Mouse (Mus musculus) right cerebral cortex, postnatal 36 days (tissue): Measurements from ENCODE around the gene Hjurp.
"Not testable (repeated sequence)": the region's sequence is repeated elsewhere in the genome, so short reads cannot be mapped to it uniquely, and the experiment has no call there.

ENCODE experiments used
- DNase-seq, 2 experiments: peaks; one replicate each; pipeline ENCODE4 v3.0.0; 2022; ENCODE audit warnings: low spot score in 2 of 2, mixed read lengths in 1 of 2

Gene Hjurp

GRCm38 (mm10) chr1:88224029-88224776, 53.2 kb downstream of the Hjurp start:
- no peak for DNase-seq

DNA sequence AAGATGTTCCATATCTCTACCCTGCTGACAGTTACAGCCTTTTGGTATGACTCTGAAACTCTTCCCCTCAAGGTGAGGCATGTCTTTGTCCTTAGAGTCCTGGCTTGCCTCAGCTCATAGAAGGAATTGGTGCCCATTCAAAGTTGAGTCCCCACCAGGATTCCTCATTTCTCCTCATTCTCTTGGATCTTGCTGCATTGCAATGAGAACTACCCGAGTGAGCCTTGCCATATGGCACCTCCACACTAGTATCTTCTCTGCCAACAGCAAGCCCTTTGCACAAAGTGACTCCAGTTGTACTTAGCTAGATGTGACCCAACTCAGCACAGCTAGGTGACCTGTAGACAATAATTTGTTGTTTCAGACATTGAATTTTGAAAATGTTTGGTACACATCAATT, 53.8 kb downstream of the Hjurp start:
- no peak for DNase-seq

DNA sequence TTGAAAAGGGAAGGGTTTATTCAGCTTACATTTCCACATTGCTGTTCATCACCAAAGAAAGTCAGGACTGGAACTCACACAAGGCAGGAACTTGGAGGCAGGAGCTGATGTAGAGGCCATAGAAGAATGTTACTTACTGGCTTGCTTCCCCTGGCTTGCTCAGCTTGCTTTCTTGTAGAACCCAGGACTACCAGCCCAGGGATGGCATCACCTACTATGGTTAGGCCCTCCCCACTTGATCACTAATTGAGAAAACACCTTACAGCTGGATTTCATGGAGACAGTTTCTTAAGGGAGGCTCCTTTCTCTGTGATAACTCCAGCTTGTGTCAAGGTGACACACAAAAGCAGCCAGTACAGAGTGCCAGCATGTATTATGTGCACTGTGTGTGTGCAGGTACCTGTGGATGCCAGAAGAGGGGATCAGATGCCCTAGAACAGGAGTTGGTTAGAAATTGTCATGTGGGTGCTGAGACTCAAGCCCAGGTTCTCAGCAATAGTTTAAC, 54.4 kb downstream of the Hjurp start:
- not testable (repeated sequence) for DNase-seq

DNA sequence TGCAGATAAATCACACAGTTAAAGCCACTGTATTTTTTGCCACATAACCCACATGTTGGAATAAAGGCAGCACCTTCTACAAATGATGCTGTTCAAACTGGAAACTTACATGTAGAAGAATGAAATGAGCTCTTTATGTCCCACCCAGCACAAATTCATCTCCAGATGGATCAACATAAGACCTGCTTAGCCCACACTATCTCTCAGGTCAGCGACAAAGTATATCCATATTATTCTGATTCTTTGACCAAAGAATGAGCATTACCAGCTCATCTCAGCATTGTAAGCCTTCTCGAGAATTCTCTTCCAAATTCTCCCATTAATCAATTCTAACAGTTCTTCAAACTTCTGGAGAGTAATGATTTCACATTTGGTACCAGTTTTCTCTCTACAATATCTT, 55.2 kb downstream of the Hjurp start:
- no peak for DNase-seq

DNA sequence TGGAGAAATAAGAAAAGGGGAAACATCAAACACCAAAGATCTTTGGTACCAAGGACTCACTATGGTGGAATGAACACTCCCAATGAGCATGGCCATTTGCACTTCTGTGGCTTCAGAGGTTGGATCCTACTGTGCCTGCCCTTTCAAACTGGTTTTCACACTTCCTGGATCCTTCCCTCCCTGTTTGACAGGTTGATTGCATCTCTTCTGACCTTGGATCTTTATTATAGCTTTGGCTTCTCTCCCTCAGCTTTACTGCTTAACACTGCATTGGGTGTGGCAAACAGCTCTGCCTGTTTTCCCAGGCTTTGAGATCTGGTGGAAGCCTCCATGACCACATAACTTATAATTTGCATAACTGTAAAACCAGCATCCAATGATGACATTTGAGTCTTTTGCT, 57.1 kb downstream of the Hjurp start:
- no peak for DNase-seq

DNA sequence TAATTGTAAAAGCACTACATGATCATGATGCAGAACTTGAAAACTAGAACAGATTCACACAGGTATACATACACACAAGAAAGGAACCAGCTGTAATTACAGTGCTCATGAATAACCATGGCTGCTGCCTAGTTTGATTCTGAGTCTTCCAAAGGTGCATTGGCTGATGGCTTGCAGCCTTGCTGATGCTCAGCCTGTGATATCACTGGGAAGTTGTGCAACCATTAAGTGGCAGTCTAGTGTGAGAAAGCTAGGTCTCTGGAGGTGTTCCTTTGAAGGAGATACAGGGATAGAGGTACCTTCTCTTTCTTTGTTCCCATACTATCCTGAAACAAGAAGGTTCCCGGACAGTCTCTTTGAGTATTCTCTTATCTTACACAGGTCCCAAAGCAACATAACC, 58.4 kb downstream of the Hjurp start:
- DNase-seq = no peak

DNA sequence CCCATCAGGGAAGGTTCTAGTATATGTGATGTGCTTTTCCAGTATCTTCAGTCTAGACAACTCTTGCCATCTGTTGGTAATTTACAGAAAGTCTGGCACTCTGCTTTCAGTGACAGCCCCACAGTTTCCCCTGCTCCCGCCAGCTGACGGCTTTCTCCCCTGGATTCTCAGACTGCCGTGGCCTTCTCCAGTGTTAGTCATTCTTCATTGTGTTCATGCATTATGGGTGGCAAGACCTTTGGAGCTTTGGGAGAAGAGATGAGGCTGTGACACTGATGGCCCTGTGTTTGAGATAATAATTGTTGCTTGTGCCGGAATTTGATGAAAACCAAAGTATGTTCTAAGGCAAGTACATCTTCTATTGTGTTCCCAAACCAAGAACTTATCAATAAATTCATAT, 58.8 kb downstream of the Hjurp start:
- no peak for DNase-seq

- DNase-seq = no peak
These were observed 59.4 kb downstream of the Hjurp start for GRCm38 (mm10) chr1:88218051-88218450.

DNA sequence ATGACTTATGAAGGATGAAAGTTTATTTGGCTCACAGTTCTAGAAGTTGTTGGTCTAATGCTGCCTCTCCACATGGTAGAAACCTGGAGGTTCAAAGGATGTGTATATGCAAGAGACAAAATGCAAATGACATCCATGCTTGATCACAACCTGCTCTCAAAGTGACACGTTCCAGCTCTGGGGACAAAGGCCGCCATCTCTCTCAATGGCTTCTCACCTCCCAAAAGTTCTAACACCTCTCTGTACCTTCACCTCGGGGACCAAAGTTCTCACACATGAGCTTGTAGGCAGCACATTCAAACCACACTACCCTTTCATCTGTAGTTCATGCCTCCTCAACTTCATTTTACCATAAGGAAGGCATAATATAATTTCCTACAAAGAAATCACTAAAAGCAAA, 59.9 kb downstream of the Hjurp start:
- DNase-seq = no peak

DNA sequence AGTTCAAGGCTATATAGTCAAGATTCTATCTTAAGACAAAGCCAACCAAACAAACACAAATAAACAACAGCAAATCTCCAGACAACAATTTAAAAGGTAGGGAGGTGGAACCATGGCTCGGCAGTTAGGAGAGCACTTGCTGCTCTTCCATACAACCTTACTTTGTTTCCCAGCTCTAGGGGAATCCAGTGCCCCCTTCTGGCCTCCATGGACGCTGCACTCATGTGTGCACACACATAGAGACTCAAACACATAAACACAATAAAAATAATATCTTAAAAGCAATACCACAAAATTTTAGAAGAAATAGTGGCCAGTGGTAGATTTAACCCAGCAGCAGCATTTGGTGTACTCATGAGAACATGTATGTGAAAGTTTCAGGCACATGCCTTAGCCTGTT, 60.3 kb downstream of the Hjurp start:
- DNase-seq = no peak

DNA sequence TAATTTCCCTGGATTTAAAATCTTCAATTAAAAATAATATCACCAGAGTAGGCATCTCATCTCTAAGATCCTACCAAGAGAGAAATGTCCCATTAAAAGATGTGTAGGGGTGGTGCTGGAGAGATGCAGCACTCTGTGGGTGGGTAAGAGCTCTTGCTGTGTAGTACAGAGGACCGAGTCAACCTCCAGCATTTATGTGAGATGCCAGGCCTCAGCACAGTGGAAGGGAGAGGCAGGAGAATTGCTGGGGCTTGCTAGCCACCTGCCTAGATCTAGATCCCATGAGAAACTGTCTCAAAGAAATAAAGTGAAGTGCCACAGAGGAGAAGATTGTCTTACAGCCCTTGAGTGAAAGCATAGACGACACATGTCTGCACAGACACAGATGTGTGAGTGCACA, 60.9 kb downstream of the Hjurp start:
- DNase-seq = no peak

DNA sequence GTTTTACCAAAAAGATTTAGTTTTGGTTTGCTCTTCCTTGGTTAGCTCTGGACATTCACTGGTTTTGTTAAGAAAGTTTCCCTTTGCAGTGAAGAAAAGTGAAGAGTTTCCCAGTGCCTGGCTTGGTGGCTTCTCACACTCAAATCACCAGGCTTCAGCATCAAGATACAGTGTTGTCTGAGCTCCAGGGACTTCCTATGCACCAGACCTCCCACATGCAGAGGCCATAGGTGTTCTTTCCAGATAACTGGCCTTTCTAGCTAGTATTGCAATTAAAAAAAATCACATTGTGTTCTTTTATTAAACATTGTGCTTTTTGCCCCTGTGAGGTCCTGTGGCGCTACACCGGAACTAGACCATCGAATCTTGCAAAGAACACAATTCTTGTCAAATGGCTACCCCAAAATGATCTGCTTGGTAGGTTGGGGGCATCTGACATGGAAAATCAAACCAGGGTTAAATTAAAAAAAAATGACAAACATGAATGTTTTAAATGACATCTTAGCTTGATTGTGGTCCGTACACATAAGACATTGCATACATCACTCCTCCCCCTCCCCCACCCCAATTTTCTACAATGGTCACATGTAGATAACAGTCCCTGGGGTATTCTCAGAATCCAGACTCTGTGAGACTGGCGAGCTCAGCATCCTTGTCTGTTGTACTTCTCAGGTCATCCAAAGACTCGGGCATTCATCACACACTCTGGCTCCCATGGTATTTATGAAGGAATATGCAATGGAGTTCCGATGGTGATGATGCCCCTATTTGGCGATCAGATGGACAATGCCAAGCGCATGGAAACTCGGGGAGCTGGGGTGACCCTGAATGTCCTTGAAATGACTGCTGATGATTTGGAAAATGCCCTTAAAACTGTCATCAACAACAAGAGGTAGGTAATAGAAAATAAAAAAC, 61.7 kb downstream of the Hjurp start:
- DNase-seq = no peak

DNA sequence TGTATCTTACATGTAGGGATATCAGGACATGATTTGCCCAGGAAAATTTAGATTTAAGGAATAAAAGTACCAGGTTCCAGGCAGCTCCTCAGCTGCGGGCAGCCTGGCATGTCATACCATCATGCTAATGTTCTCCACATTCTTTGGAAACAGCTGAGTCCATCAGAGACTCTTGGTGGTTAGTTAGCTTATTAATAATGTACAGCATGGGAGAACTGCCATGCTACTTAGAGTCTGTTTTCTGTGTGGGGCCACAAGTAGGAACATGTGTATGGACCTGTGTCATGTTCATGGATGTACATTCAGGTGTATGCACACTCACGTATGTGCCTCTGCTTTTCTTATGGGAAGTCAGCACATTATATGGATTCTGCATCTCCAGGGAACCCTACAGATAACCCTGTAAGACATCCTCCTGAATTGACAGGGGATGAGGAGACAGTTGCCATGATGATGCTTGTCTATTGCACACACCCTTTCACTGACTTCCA, 62.9 kb downstream of the Hjurp start:
- DNase-seq = no peak

DNA sequence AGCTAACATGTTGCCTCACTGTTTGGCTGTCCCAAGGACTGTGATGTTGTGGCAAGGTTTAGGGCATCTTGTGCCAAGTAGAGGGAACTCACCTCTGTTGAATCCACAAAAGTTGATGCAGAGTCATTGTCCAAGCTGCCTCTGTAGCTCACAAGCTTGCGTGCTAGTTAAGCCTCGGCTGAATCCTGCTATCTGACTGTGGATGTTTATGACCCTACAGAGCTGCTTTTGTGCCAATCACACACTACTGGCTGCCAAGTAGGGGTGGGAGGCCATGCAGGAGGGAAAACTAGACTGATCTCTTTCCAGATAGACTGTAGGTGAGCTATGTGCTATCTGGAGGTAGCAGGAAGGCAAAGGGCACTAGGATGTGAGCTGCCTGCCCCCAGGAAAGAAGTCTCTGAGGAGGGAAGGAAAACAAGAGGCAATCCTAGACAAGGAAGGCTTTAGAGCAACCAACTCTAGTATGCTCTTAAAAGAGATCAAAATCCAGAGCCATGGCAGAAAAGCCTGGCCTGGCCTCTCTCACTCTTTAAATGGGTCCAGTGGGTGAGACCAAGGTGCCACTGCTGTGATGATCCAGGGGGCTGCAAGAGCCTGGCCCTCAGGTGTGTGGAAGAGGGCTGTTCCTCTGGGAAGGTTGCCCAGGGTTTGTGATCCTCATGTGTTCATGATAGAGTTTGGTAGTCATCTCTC, 63.5 kb downstream of the Hjurp start:
- DNase-seq = no peak

GRCm38 (mm10) chr1:88213061-88213460, 64.4 kb downstream of the Hjurp start:
- no peak for DNase-seq
